Mouse (Mus musculus): ENCODE measurements around the gene Parp12. TPM values are rescaled to one million over a fixed set of nuclear protein-coding genes. Genes with fewer than 3 reads are reported as not detected.

The Parp12 gene
- total and polyA plus RNA-seq, 2 experiments from 2014 or later = 3.6 to 8.1 TPM

GRCm38 (mm10) chr6:39058389-39058788 is 59.8 kb downstream of the Parp12 start:
- Histone ChIP-seq H3K4me2 (ENCODE audit: low read depth) (no peak overlapping the region), H3K9ac (no peak overlapping the region), H3K9me3 (ENCODE audit: low read length) (no peaks in the 10 kb centered on the region), H3K4me1 (ENCODE audit: insufficient read depth) (0 out of 2 replicates have a peak, but pooled peaks cover 6% of the 10 kb centered on the region), H3K27ac (ENCODE audit: low read depth, low read length) (no peak overlapping the region), H3K36me3 (ENCODE audit: insufficient read depth) (no peaks in the 10 kb centered on the region), H3K4me3 (ENCODE audit: low read depth, low read length) (no peak overlapping the region), H3K27me3 (ENCODE audit: insufficient read depth, low read length) (no peaks in the 10 kb centered on the region)
- DNase-seq = no peak
- TF ChIP-seq CTCF (IDR thresholded peaks at IDR 0.05; ENCODE audit: low read depth) = peak; percentile 58
- ATAC-seq = no peak
- WGBS = 68% methylated on average over 3 of the region's 3 CpGs

GRCm38 (mm10) chr6:39057161-39057560 is 61.0 kb downstream of the Parp12 start:
- Histone ChIP-seq H3K4me1 (ENCODE audit: insufficient read depth) (0 out of 2 replicates have a peak, but pooled peaks cover 10% of the 10 kb centered on the region), H3K4me3 (ENCODE audit: low read depth, low read length) (no peak overlapping the region), H3K27ac (ENCODE audit: low read depth, low read length) (no peak overlapping the region), H3K9me3 (ENCODE audit: low read length) (no peaks in the 10 kb centered on the region), H3K9ac (no peak overlapping the region), H3K36me3 (ENCODE audit: insufficient read depth) (no peaks in the 10 kb centered on the region), H3K4me2 (ENCODE audit: low read depth) (no peak overlapping the region), H3K27me3 (ENCODE audit: insufficient read depth, low read length) (no peaks in the 10 kb centered on the region)
- no peak for ATAC-seq
- DNase-seq = no peak
- whole genome bisulfite sequencing = 90% methylated on average over 1 of the region's 1 CpGs
- TF ChIP-seq CTCF (IDR thresholded peaks at IDR 0.05; ENCODE audit: low read depth) = no peak

GRCm38 (mm10) chr6:39055831-39056261 is 62.3 kb downstream of the Parp12 start:
- Histone ChIP-seq H3K4me1 (ENCODE audit: insufficient read depth) (0 out of 2 replicates have a peak, but pooled peaks cover 10% of the 10 kb centered on the region), H3K36me3 (ENCODE audit: insufficient read depth) (no peaks in the 10 kb centered on the region), H3K4me2 (ENCODE audit: low read depth) (no peak overlapping the region), H3K27ac (ENCODE audit: low read depth, low read length) (no peak overlapping the region), H3K27me3 (ENCODE audit: insufficient read depth, low read length) (no peaks in the 10 kb centered on the region), H3K9me3 (ENCODE audit: low read length) (no peaks in the 10 kb centered on the region), H3K4me3 (ENCODE audit: low read depth, low read length) (no peak overlapping the region), H3K9ac (no peak overlapping the region)
- no peak for TF ChIP-seq CTCF (IDR thresholded peaks at IDR 0.05; ENCODE audit: low read depth)
- WGBS = 34% methylated on average over 7 of the region's 7 CpGs
- no peak for ATAC-seq
- no peak for DNase-seq

GRCm38 (mm10) chr6:39054878-39055508 is 63.2 kb downstream of the Parp12 start:
- no peaks in the 10 kb centered on the region for H3K27me3 ChIP-seq (ENCODE audit: insufficient read depth, low read length)
- no peak overlapping the region for H3K4me3 ChIP-seq (ENCODE audit: low read depth, low read length)
- ATAC-seq = peak; percentile 21; the same call in 1 of the 2 replicates
- 0 out of 2 replicates have a peak, but pooled peaks cover 10% of the 10 kb centered on the region for H3K4me1 ChIP-seq (ENCODE audit: insufficient read depth)
- no peak overlapping the region for H3K27ac ChIP-seq (ENCODE audit: low read depth, low read length)
- no peak overlapping the region for H3K4me2 ChIP-seq (ENCODE audit: low read depth)
- H3K9ac ChIP-seq = no peak overlapping the region
- DNase-seq = no peak
- WGBS = 63% methylated on average over 6 of the region's 6 CpGs
- no peaks in the 10 kb centered on the region for H3K9me3 ChIP-seq (ENCODE audit: low read length)
- H3K36me3 ChIP-seq (ENCODE audit: insufficient read depth) = no peaks in the 10 kb centered on the region
- no peak for TF ChIP-seq CTCF (IDR thresholded peaks at IDR 0.05; ENCODE audit: low read depth)

- Histone ChIP-seq H3K9ac (no peak overlapping the region), H3K9me3 (ENCODE audit: low read length) (no peaks in the 10 kb centered on the region), H3K27me3 (ENCODE audit: insufficient read depth, low read length) (no peaks in the 10 kb centered on the region), H3K36me3 (ENCODE audit: insufficient read depth) (no peaks in the 10 kb centered on the region), H3K4me2 (ENCODE audit: low read depth) (no peak overlapping the region), H3K27ac (ENCODE audit: low read depth, low read length) (no peak overlapping the region), H3K4me1 (ENCODE audit: insufficient read depth) (0 out of 2 replicates have a peak, but pooled peaks cover 10% of the 10 kb centered on the region), H3K4me3 (ENCODE audit: low read depth, low read length) (no peak overlapping the region)
- DNase-seq (peak; percentile 49), ATAC-seq (peak; percentile 67)
- TF ChIP-seq CTCF (IDR thresholded peaks at IDR 0.05; ENCODE audit: low read depth) = no peak
- WGBS = 46% methylated on average over 13 of the region's 13 CpGs
Observed at GRCm38 (mm10) chr6:39054206-39054864, 63.8 kb downstream of the Parp12 start.

- DNase-seq = no peak
- H3K27ac ChIP-seq (ENCODE audit: low read depth, low read length) = no peak overlapping the region
- no peak overlapping the region for H3K4me2 ChIP-seq (ENCODE audit: low read depth)
- H3K9ac ChIP-seq = no peak overlapping the region
- H3K4me1 ChIP-seq (ENCODE audit: insufficient read depth) = 0 out of 2 replicates have a peak, but pooled peaks cover 10% of the 10 kb centered on the region
- no peaks in the 10 kb centered on the region for H3K9me3 ChIP-seq (ENCODE audit: low read length)
- no peaks in the 10 kb centered on the region for H3K27me3 ChIP-seq (ENCODE audit: insufficient read depth, low read length)
- H3K4me3 ChIP-seq (ENCODE audit: low read depth, low read length) = no peak overlapping the region
- no peaks in the 10 kb centered on the region for H3K36me3 ChIP-seq (ENCODE audit: insufficient read depth)
- 64% methylated on average over 4 of the region's 4 CpGs for WGBS
- TF ChIP-seq CTCF (IDR thresholded peaks at IDR 0.05; ENCODE audit: low read depth) = no peak
- ATAC-seq = peak; percentile 4; the same call in 1 of the 2 replicates
Observed at GRCm38 (mm10) chr6:39052636-39053035, 65.5 kb downstream of the Parp12 start.

All from forebrain, postnatal 0 days (tissue).